Mouse (Mus musculus): Measurements from ENCODE around the gene Fam221a. TPM values are rescaled to one million over a fixed set of nuclear protein-coding genes. Genes with fewer than 3 reads are reported as not detected.
"Not testable (repeated sequence)": the region's sequence is repeated elsewhere in the genome, so short reads cannot be mapped to it uniquely, and the experiment has no call there.

Fam221a gene
- polyA plus RNA-seq, 1 experiment from 2014 or later, result 10.6 TPM

- Histone ChIP-seq H3K9ac (no peak within 1 kb of the TSS), H3K9me3 (peaks cover 3% of the 10 kb centered on the region; the same call in 1 of the 2 replicates), H3K4me3 (no peak within 1 kb of the TSS), H3K4me2 (replicated peaks) (no peak within 1 kb of the TSS), H3K27ac (no peak within 1 kb of the TSS), H3K4me1 (no peaks in the 10 kb centered on the region), H3K27me3 (no peaks in the 10 kb centered on the region), H3K36me3 (0 out of 2 replicates have a peak, but pooled peaks cover 3% of the 10 kb centered on the region)
- ATAC-seq (ENCODE audit: insufficient number of reproducible peaks, insufficient read depth, low FRiP score, low TSS enrichment), result no peak
- WGBS, result 89% methylated on average over 34 of the region's 34 CpGs
These were observed 27.8 kb downstream of the Fam221a start, which contains the start of gene Stk31 for GRCm38 (mm10) chr6:49395316-49395715. Stk31 (plus strand) TSS chr6:49395604.

GRCm38 (mm10) chr6:49397466-49397865, 29.9 kb downstream of the Fam221a start:
- Histone ChIP-seq H3K9me3 (peaks cover 3% of the 10 kb centered on the region; the same call in 1 of the 2 replicates), H3K27ac (no peak overlapping the region), H3K4me2 (replicated peaks) (no peak overlapping the region), H3K4me1 (no peaks in the 10 kb centered on the region), H3K27me3 (no peaks in the 10 kb centered on the region), H3K36me3 (no peaks in the 10 kb centered on the region), H3K4me3 (no peak overlapping the region), H3K9ac (no peak overlapping the region)
- ATAC-seq (ENCODE audit: insufficient number of reproducible peaks, insufficient read depth, low FRiP score, low TSS enrichment), result no peak

GRCm38 (mm10) chr6:49398365-49398764, 30.8 kb downstream of the Fam221a start:
- no peaks in the 10 kb centered on the region for H3K4me1 ChIP-seq
- H3K36me3 ChIP-seq, result no peaks in the 10 kb centered on the region
- no peak overlapping the region for H3K4me2 ChIP-seq (replicated peaks)
- H3K9ac ChIP-seq, result no peak overlapping the region
- H3K4me3 ChIP-seq, result no peak overlapping the region
- peaks cover 3% of the 10 kb centered on the region; the same call in 1 of the 2 replicates for H3K9me3 ChIP-seq
- ATAC-seq (ENCODE audit: insufficient number of reproducible peaks, insufficient read depth, low FRiP score, low TSS enrichment), result no peak
- H3K27me3 ChIP-seq, result no peaks in the 10 kb centered on the region
- no peak overlapping the region for H3K27ac ChIP-seq

- Histone ChIP-seq H3K4me2 (replicated peaks) (no peak overlapping the region), H3K4me3 (no peak overlapping the region), H3K27ac (no peak overlapping the region), H3K27me3 (no peaks in the 10 kb centered on the region), H3K9ac (no peak overlapping the region), H3K36me3 (no peaks in the 10 kb centered on the region), H3K9me3 (no peaks in the 10 kb centered on the region), H3K4me1 (no peaks in the 10 kb centered on the region)
- WGBS, result 85% methylated on average over 3 of the region's 3 CpGs
- ATAC-seq (ENCODE audit: insufficient number of reproducible peaks, insufficient read depth, low FRiP score, low TSS enrichment), result no peak
These were observed 43.3 kb downstream of the Fam221a start for GRCm38 (mm10) chr6:49410830-49411229.

GRCm38 (mm10) chr6:49412967-49413366, 45.4 kb downstream of the Fam221a start:
- not testable (repeated sequence) for H3K9me3 ChIP-seq; H3K4me1 ChIP-seq; H3K9ac ChIP-seq; ATAC-seq (ENCODE audit: insufficient number of reproducible peaks, insufficient read depth, low FRiP score, low TSS enrichment); H3K36me3 ChIP-seq; H3K27ac ChIP-seq; H3K27me3 ChIP-seq; H3K4me3 ChIP-seq; H3K4me2 ChIP-seq (replicated peaks)
- WGBS, result 61% methylated on average over 2 of the region's 2 CpGs

- H3K4me3 ChIP-seq, result no peak overlapping the region
- no peaks in the 10 kb centered on the region for H3K27me3 ChIP-seq
- H3K4me2 ChIP-seq (replicated peaks), result no peak overlapping the region
- no peak for ATAC-seq (ENCODE audit: insufficient number of reproducible peaks, insufficient read depth, low FRiP score, low TSS enrichment)
- H3K9ac ChIP-seq, result no peak overlapping the region
- no peaks in the 10 kb centered on the region for H3K4me1 ChIP-seq
- H3K27ac ChIP-seq, result no peak overlapping the region
- H3K9me3 ChIP-seq, result no peaks in the 10 kb centered on the region
- no peaks in the 10 kb centered on the region for H3K36me3 ChIP-seq
- 73% methylated on average over 1 of the region's 1 CpGs for WGBS
These were observed 48.4 kb downstream of the Fam221a start for GRCm38 (mm10) chr6:49415971-49416370.

- Histone ChIP-seq H3K27me3 (no peaks in the 10 kb centered on the region), H3K9me3 (no peaks in the 10 kb centered on the region), H3K4me1 (no peaks in the 10 kb centered on the region), H3K4me3 (no peak overlapping the region), H3K27ac (no peak overlapping the region), H3K4me2 (replicated peaks) (no peak overlapping the region), H3K9ac (no peak overlapping the region), H3K36me3 (no peaks in the 10 kb centered on the region)
- 82% methylated on average over 1 of the region's 1 CpGs for WGBS
- no peak for ATAC-seq (ENCODE audit: insufficient number of reproducible peaks, insufficient read depth, low FRiP score, low TSS enrichment)
These were observed 69.8 kb downstream of the Fam221a start for GRCm38 (mm10) chr6:49437306-49437705.

Other genes with a start within 250 kb of the Fam221a start
- gene Igf2bp3, start 152.8 kb upstream of the Fam221a start, polyA plus RNA-seq (2016; fragmentation: Nextera tagmentation; extraction: Ambion mirVana), result 109 TPM in 2 replicates
- gene Tra2a, start 103.7 kb upstream of the Fam221a start, polyA plus RNA-seq (2016; fragmentation: Nextera tagmentation; extraction: Ambion mirVana), result 138 and 147 TPM in 2 replicates
- 7.8 and 8.3 TPM in 2 replicates for gene Ccdc126, start 48.5 kb upstream of the Fam221a start, polyA plus RNA-seq (2016; fragmentation: Nextera tagmentation; extraction: Ambion mirVana)
- gene Stk31, start 27.9 kb downstream of the Fam221a start, polyA plus RNA-seq (2016; fragmentation: Nextera tagmentation; extraction: Ambion mirVana), result 0.15 and 0.38 TPM in 2 replicates